Mouse (Mus musculus) C2C12 (cell line): ENCODE data around the gene Lca5l.

Source experiments
- CEBPB ChIP-seq: IDR thresholded peaks from one replicate; pipeline ENCODE4 v1.6.1; 2011; ENCODE audit warnings: low read depth, mild to moderate bottlenecking, control low read depth, moderate library complexity
- CTCF ChIP-seq: IDR thresholded peaks from one replicate; pipeline ENCODE4 v1.5.1; 2011; ENCODE audit not compliant: control insufficient read depth, insufficient read depth, insufficient read length
- MAX ChIP-seq: IDR thresholded peaks from one replicate; pipeline ENCODE4 v1.6.1; 2011; ENCODE audit warnings: mild to moderate bottlenecking, control low read depth
- MYOD1 ChIP-seq: IDR thresholded peaks from one replicate; pipeline ENCODE4 v1.6.1; 2011; ENCODE audit warnings: low read depth; ENCODE audit not compliant: control insufficient read depth, insufficient read length
- MYOG ChIP-seq: IDR thresholded peaks from one replicate; pipeline ENCODE4 v1.6.1; 2011; ENCODE audit not compliant: control insufficient read depth, insufficient read length; ENCODE audit errors: extremely low read depth
- USF1 ChIP-seq: IDR thresholded peaks from one replicate; pipeline ENCODE4 v1.6.1; 2011; ENCODE audit warnings: low read depth, mild to moderate bottlenecking, control low read depth, moderate library complexity

DNA sequence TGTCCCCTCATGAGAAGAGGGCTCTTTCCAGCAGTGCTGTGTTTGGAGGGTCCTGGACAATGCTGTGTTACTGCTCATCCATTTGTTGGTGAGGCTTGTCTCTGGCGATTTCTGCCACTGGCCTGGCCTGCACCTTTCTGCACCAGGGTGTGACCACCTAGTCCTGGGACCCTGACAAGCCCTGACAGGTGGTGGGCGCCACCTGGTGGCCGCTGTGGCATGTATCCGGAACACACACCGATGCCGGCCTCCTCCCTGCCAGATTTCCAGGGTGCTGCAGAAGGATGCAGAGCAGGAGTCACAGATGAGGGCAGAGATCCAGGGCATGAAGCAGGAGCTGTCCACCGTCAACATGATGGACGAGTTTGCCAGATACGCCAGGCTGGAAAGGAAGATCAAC is 40.5 kb downstream of the Lca5l start:
- TF ChIP-seq CTCF (peak; percentile 91), MYOG (no peak), USF1 (no peak), CEBPB (no peak), MAX (no peak), MYOD1 (peak; percentile 30)
